Mouse (Mus musculus) erythroblast, embryonic 14.5 days (primary cell): ENCODE measurements around the gene Wfdc10. TPM values are rescaled to one million over a fixed set of nuclear protein-coding genes. Genes with fewer than 3 reads are reported as not detected.

Experiments used
- H3K27me3 ChIP-seq: 2 replicates; pipeline ENCODE4 v1.6.1; 2012; ENCODE audit warnings: inconsistent platforms; ENCODE audit not compliant: control insufficient read depth
- H3K36me3 ChIP-seq: 2 replicates; pipeline ENCODE4 v1.6.1; 2012; ENCODE audit warnings: mild to moderate bottlenecking, inconsistent platforms; ENCODE audit not compliant: control insufficient read depth
- H3K4me1 ChIP-seq: 2 replicates; pipeline ENCODE4 v1.6.1; 2012; ENCODE audit warnings: inconsistent platforms; ENCODE audit not compliant: control insufficient read depth
- H3K4me3 ChIP-seq: replicated peaks from 2 replicates; pipeline ENCODE3; 2012; ENCODE audit warnings: moderate library complexity, mild to moderate bottlenecking, inconsistent platforms
- H3K9me3 ChIP-seq: 2 replicates; pipeline ENCODE4 v1.6.1; 2012; ENCODE audit warnings: low read length, inconsistent platforms, mixed read lengths; ENCODE audit not compliant: control insufficient read depth
- GATA1 ChIP-seq: IDR thresholded peaks from 2 replicates; pipeline ENCODE4 v1.6.1; 2012; ENCODE audit warnings: low read length, inconsistent platforms, mixed read lengths
- TAL1 ChIP-seq: IDR thresholded peaks from 3 replicates; pipeline ENCODE4 v1.6.1; 2012; ENCODE audit warnings: low read length, inconsistent platforms, mixed read lengths
- polyA plus RNA-seq: library from polyadenylated mRNA; stranded (reverse); fragments of >175 nt; gene quantifications from 2 replicates; pipeline ENCODE4 v1.2.3, GENCODE M21; 2012

The Wfdc10 gene
- polyA plus RNA-seq, 1 experiment: not detected

DNA sequence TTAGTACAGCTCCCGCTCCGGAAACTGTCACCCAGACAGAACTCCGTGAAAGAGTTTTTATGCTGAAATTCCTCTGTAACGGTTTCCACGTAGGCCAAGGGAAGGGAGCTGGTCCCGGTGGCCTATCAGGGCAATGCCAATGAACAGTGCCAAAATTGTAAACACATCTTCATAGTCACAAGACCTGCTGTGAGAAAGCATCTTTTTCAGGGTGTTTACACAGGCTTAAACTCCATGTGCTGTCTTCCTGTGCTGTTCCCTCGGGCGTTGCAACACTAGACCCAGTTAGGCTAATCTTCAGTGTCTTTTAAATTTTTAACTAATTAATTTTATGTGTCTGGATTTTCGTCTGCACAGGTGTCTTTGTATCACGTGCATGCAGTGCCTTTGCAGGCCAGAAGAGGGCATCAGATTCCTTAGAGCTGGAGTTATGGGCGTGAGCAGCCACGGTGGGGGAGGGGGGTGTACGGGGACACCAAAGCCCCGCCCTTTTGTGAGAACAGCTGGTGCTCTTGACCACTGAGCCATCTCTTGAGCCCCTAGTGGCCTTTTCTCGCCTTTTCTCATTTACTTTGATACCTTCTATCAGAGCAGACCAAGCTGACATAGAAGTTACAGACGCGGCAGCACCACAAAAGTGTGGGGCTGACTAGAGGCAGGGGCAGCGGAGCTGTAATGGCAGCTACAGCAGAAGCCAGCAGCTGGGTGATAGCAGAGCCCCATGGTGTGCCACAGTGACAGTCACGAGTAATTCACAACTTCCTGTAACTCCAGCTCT, 23.2 kb downstream of the Wfdc10 start:
- Histone ChIP-seq H3K4me1 (peaks cover 4% of the 10 kb centered on the region), H3K36me3 (no peaks in the 10 kb centered on the region), H3K4me3 (no peak overlapping the region), H3K27me3 (no peaks in the 10 kb centered on the region), H3K9me3 (peaks cover 5% of the 10 kb centered on the region)
- TF ChIP-seq GATA1 (no peak), TAL1 (no peak)

DNA sequence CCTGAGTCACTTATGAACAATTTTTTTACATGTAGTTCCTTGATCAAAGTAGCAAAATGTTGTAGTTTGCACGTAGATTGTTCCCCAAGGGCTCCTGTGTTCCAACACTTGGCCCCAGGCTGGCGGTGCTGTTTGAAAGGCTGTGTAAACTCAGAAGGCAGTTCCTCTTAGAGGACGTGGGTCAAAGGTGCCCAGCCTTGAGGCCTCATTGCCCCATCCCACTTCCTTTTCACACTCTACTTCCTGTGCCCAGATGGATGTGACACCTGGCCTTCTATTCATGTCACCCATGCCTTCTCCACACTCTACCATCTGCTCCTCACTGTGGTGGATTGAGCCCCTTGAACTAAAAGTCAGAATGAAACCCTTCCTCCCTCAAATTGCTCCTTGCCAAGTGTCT, 24.1 kb downstream of the Wfdc10 start:
- peaks cover 5% of the 10 kb centered on the region for H3K9me3 ChIP-seq

DNA sequence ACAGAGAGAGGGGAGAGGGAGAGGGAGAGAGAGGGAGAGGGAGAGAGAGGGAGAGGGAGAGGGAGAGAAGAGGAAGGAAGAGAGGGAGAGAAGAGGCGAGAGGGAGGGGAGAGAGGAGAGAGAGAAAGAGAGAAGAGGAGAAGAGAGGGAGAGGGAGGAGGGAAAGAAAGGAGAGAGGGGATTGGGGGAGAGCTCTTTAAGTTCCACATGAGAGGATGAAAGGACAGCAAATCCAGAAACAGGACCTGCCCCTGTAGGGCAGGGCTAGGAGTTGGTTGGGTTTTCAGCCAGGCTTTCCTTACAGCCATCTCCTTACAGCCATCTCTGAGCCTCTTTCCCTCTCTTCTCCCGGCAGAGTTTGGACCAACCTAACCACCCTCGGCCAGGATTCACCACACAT, 29.0 kb downstream of the Wfdc10 start, which contains the start of gene Wfdc13:
Gene Wfdc13, plus strand, starts transcription at position 301 of the 400 bp plus-strand sequence.
- no peaks in the 10 kb centered on the region for H3K9me3 ChIP-seq
- H3K27me3 ChIP-seq: no peaks in the 10 kb centered on the region
- TF ChIP-seq GATA1: no peak
- no peak for TF ChIP-seq TAL1
- H3K4me1 ChIP-seq: no peaks in the 10 kb centered on the region
- no peaks in the 10 kb centered on the region for H3K36me3 ChIP-seq
- no peak within 1 kb of the TSS for H3K4me3 ChIP-seq

More for the DNA sequence above, 24.1 kb downstream of the Wfdc10 start:
- H3K4me1 ChIP-seq: peaks cover 4% of the 10 kb centered on the region
- H3K27me3 ChIP-seq: no peaks in the 10 kb centered on the region
- no peaks in the 10 kb centered on the region for H3K36me3 ChIP-seq
- TF ChIP-seq TAL1 (no peak), GATA1 (no peak)
- no peak overlapping the region for H3K4me3 ChIP-seq

DNA sequence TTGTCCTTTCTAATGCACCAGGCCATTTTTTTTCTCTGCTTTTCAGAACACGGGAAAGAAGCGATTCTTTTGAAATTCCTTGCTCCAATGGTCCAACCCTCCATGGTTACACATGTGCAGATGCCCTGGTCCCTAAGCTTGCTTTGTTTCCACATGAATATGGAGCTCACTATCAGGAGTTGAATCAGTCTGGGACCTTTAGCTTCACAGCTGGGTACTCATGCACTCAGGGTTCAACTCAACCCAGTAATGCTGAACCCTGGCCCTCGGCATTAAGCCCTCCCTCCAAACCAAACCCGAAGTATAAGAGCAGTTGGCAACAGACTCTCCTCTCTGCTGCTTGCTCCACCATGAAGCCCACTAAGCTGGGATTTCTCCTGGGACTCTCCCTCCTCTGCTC, 42.4 kb downstream of the Wfdc10 start, which contains the start of gene Spint4:
Gene Spint4, plus strand, starts transcription at position 301 of the 400 bp plus-strand sequence.
- no peaks in the 10 kb centered on the region for H3K27me3 ChIP-seq
- TF ChIP-seq TAL1: no peak
- no peak for TF ChIP-seq GATA1
- H3K4me3 ChIP-seq: no peak within 1 kb of the TSS
- no peaks in the 10 kb centered on the region for H3K4me1 ChIP-seq
- no peaks in the 10 kb centered on the region for H3K9me3 ChIP-seq
- H3K36me3 ChIP-seq: no peaks in the 10 kb centered on the region

DNA sequence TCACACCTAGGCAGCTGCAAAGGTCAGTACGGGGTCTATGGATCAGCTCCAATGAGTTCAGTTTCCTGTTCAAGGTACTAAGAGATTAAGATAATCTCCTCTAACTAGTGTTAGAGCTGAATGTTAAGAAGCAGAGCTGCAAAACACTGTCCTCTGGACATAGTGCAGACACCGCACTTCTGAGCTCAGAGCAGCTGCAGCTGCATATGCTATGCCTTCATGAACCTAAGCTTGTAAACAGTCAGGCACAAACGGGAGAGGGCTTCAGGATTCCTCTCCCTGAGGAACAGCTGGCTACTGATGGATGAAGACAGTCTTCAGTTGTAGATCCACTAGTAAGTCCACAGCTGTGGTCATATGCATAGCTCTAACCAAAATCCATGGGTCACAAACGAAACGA, 45.1 kb downstream of the Wfdc10 start:
- no peaks in the 10 kb centered on the region for H3K4me1 ChIP-seq
- H3K27me3 ChIP-seq: no peaks in the 10 kb centered on the region
- no peak for TF ChIP-seq GATA1
- no peak for TF ChIP-seq TAL1
- H3K4me3 ChIP-seq: no peak overlapping the region
- H3K36me3 ChIP-seq: no peaks in the 10 kb centered on the region
- H3K9me3 ChIP-seq: peaks cover 2% of the 10 kb centered on the region; the same call in 1 of the 2 replicates

DNA sequence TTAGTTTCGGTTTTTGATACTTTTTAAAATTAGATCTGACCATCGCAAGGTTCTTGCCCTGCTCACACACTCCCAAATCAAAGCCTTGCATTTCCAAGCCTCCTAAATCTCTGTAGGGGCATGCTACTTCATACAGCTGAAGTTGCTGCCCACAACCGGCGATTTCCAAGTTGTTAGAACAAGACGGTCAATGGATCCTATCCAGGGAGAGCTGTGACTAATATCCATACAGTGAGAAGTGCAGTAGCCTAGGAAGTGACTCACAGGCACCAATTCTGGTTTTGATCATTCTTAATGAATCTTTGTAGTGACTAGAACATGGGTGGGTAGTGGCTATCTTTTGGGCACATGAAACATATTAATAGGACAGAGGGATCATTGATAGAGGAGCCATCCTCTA, 45.9 kb downstream of the Wfdc10 start:
- Histone ChIP-seq H3K4me1 (no peaks in the 10 kb centered on the region), H3K27me3 (no peaks in the 10 kb centered on the region), H3K36me3 (no peaks in the 10 kb centered on the region), H3K4me3 (no peak overlapping the region), H3K9me3 (peaks cover 2% of the 10 kb centered on the region; the same call in 1 of the 2 replicates)
- TF ChIP-seq TAL1 (no peak), GATA1 (no peak)

DNA sequence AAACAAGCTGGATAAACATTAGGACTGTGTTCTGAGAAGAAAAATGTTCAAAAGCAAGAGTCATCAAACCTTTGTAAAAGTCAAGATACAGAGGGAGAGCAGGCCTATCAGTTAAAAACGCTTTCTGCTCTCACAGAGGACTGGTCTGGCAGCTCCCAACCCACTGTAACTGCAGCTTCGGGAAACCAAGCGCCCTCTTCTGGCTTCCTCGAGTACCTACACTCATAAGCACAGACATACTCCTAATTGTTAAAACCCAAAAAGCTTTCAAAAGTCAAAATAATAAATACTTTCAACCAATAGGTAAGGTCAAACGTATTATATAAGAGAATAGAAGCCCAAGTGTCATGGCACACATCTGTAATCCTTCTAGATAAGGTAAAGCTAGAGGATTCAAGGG, 48.4 kb downstream of the Wfdc10 start:
- TF ChIP-seq GATA1 (no peak), TAL1 (no peak)
- Histone ChIP-seq H3K9me3 (peaks cover 2% of the 10 kb centered on the region; the same call in 1 of the 2 replicates), H3K36me3 (no peaks in the 10 kb centered on the region)

DNA sequence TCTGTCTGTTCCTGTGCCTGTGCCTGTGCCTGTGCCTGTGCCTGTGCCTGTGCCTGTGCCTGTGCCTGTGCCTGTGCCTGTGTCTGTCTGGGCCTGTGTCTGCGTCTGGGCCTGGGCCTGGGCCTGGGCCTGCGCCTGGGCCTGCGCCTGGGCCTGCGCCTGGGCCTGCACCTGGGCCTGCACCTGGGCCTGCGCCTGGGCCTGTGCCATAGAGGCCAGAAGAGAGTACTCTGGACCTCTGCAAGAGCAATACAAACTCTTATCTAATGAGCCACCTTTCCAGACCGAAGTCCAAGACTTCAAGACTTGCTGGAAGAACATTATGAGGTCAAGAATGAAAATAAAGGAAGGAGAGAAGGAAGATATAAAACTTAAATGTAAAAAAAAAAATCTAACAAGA, 49.5 kb downstream of the Wfdc10 start:
- H3K4me3 ChIP-seq: no peak overlapping the region
- no peaks in the 10 kb centered on the region for H3K36me3 ChIP-seq
- TF ChIP-seq TAL1: no peak
- TF ChIP-seq GATA1: no peak
- no peaks in the 10 kb centered on the region for H3K4me1 ChIP-seq
- H3K9me3 ChIP-seq: peaks cover 2% of the 10 kb centered on the region; the same call in 1 of the 2 replicates
- H3K27me3 ChIP-seq: no peaks in the 10 kb centered on the region

More for the DNA sequence above, 48.4 kb downstream of the Wfdc10 start:
- no peaks in the 10 kb centered on the region for H3K4me1 ChIP-seq
- no peak overlapping the region for H3K4me3 ChIP-seq
- H3K27me3 ChIP-seq: no peaks in the 10 kb centered on the region

DNA sequence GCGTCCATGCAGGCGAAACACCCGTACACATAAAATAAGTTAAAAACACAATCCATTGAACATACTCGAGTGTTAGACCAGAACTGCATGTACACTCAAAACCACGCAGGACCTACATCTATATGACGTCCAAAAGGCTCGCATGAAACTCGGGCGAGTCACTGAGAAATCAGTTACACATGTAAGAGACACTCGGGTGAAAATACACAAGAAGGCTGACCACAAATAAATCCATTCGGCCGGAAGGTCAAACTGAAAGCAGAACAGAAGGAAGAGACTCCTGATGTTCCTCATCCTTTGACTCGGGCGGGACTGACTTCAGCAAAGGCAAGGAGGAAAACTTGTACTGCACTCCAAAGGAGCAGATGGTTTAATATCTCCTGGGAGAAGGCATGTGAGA, 50.1 kb downstream of the Wfdc10 start:
- no peak overlapping the region for H3K4me3 ChIP-seq
- no peaks in the 10 kb centered on the region for H3K4me1 ChIP-seq
- peaks cover 2% of the 10 kb centered on the region; the same call in 1 of the 2 replicates for H3K9me3 ChIP-seq
- no peak for TF ChIP-seq GATA1
- TF ChIP-seq TAL1: no peak
- H3K27me3 ChIP-seq: no peaks in the 10 kb centered on the region
- no peaks in the 10 kb centered on the region for H3K36me3 ChIP-seq

Other genes starting within 250 kb of the Wfdc10 start
- 0.03 TPM in 1 of 2 replicates, not detected in the other for gene Sdc4, start 212.2 kb upstream of the Wfdc10 start, polyA plus RNA-seq
- 7.9 and 10.3 TPM in 2 replicates for gene Sys1, start 199.1 kb upstream of the Wfdc10 start, polyA plus RNA-seq
- not detected in 2 replicates for gene Gm20458, start 195.1 kb upstream of the Wfdc10 start, polyA plus RNA-seq
- gene Trp53tg5, start 182.3 kb upstream of the Wfdc10 start, polyA plus RNA-seq: not detected in 2 replicates
- gene Dbndd2, start 169.9 kb upstream of the Wfdc10 start, polyA plus RNA-seq: 0.09 and 0.11 TPM in 2 replicates
- gene Pigt, start 158.5 kb upstream of the Wfdc10 start, polyA plus RNA-seq: 12.7 and 13.8 TPM in 2 replicates
- gene Wfdc2, start 93.6 kb upstream of the Wfdc10 start, polyA plus RNA-seq: not detected in 2 replicates
- gene Spint3, start 82.6 kb upstream of the Wfdc10 start, polyA plus RNA-seq: not detected in 2 replicates
- not detected in 2 replicates for gene Wfdc6a, start 70.6 kb upstream of the Wfdc10 start, polyA plus RNA-seq
- gene Eppin, start 62.5 kb upstream of the Wfdc10 start, polyA plus RNA-seq: not detected in 2 replicates
- gene Wfdc6b, start 42.5 kb upstream of the Wfdc10 start, polyA plus RNA-seq: not detected in 2 replicates
- not detected in 2 replicates for gene Wfdc8, start 42.4 kb upstream of the Wfdc10 start, polyA plus RNA-seq
- 0.05 TPM in 1 of 2 replicates, not detected in the other for gene Wfdc16, start 17.2 kb upstream of the Wfdc10 start, polyA plus RNA-seq
- not detected in 2 replicates for gene Wfdc9, start 537 bp downstream of the Wfdc10 start, polyA plus RNA-seq
- not detected in 2 replicates for gene Wfdc11, start 18.0 kb downstream of the Wfdc10 start, polyA plus RNA-seq
- not detected in 2 replicates for gene Wfdc13, start 29.1 kb downstream of the Wfdc10 start, polyA plus RNA-seq
- gene Spint4, start 42.5 kb downstream of the Wfdc10 start, polyA plus RNA-seq: not detected in 2 replicates
- not detected in 2 replicates for gene Spint5, start 59.3 kb downstream of the Wfdc10 start, polyA plus RNA-seq
- gene Wfdc3, start 89.9 kb downstream of the Wfdc10 start, polyA plus RNA-seq: 0.04 and 0.07 TPM in 2 replicates
- gene Dnttip1, start 89.9 kb downstream of the Wfdc10 start, polyA plus RNA-seq: 16.3 and 17.4 TPM in 2 replicates
- gene Ube2c, start 113.9 kb downstream of the Wfdc10 start, polyA plus RNA-seq: 158 and 179 TPM in 2 replicates
- not detected in 2 replicates for gene Tnnc2, start 123.9 kb downstream of the Wfdc10 start, polyA plus RNA-seq
- gene Snx21, start 129.8 kb downstream of the Wfdc10 start, polyA plus RNA-seq: 1.5 and 2.4 TPM in 2 replicates
- 7.0 and 9.2 TPM in 2 replicates for gene Acot8, start 148.8 kb downstream of the Wfdc10 start, polyA plus RNA-seq
- gene Zswim3, start 149.1 kb downstream of the Wfdc10 start, polyA plus RNA-seq: 0.08 and 0.10 TPM in 2 replicates
- 0.69 and 0.71 TPM in 2 replicates for gene Zswim1, start 166.6 kb downstream of the Wfdc10 start, polyA plus RNA-seq
- gene Spata25, start 172.5 kb downstream of the Wfdc10 start, polyA plus RNA-seq: not detected in 2 replicates
- gene Ctsa, start 176.8 kb downstream of the Wfdc10 start, polyA plus RNA-seq: 6.9 and 7.3 TPM in 2 replicates
- gene Neurl2, start 177.4 kb downstream of the Wfdc10 start, polyA plus RNA-seq: 0.10 and 0.14 TPM in 2 replicates
- gene Pltp, start 201.7 kb downstream of the Wfdc10 start, polyA plus RNA-seq: 0.32 and 0.70 TPM in 2 replicates
- gene Pcif1, start 223.3 kb downstream of the Wfdc10 start, polyA plus RNA-seq: 24.3 and 28.7 TPM in 2 replicates